Mouse (Mus musculus) midbrain, embryonic 11.5 days (tissue): Measurements from ENCODE around the gene Kcna10. TPM values are rescaled to one million over a fixed set of nuclear protein-coding genes. Genes with fewer than 3 reads are reported as not detected.

Experiments used
- ATAC-seq: fragments of 200-750 bp; cut with Nextera tagmentation; 2 replicates; pipeline ENCODE4 v1.8.0; 2017; ENCODE audit warnings: moderate TSS enrichment, moderate library complexity; ENCODE audit not compliant: low FRiP score
- DNase-seq: peaks from one replicate; pipeline ENCODE4 v3.0.0; 2015; ENCODE audit warnings: low spot score; ENCODE audit errors: missing footprints
- H3K27ac ChIP-seq: fragments of 300-500 bp; sonication (generic); 2 replicates; pipeline ENCODE4 v1.5.1; 2014; ENCODE audit warnings: low read depth, low read length
- H3K27me3 ChIP-seq: fragments of 300-500 bp; sonication (generic); 2 replicates; pipeline ENCODE4 v1.6.1; 2014; ENCODE audit warnings: mild to moderate bottlenecking, low read length, moderate library complexity, mixed read lengths; ENCODE audit not compliant: control insufficient read depth, insufficient read depth
- H3K36me3 ChIP-seq: fragments of 300-500 bp; sonication (generic); 2 replicates; pipeline ENCODE4 v1.6.1; 2014; ENCODE audit warnings: mild to moderate bottlenecking, low read length, moderate library complexity, mixed read lengths; ENCODE audit not compliant: control insufficient read depth, insufficient read depth
- H3K4me1 ChIP-seq: fragments of 300-500 bp; sonication (generic); 2 replicates; pipeline ENCODE4 v1.6.1; 2014; ENCODE audit warnings: low read length; ENCODE audit not compliant: control insufficient read depth, insufficient read depth
- H3K4me2 ChIP-seq: fragments of 300-500 bp; sonication (generic); 2 replicates; pipeline ENCODE4 v1.6.1; 2014; ENCODE audit warnings: mild to moderate bottlenecking, moderate library complexity
- H3K4me3 ChIP-seq: fragments of 300-500 bp; sonication (generic); 2 replicates; pipeline ENCODE4 v1.5.1; 2014; ENCODE audit warnings: low read depth, low read length
- H3K9ac ChIP-seq: fragments of 300-500 bp; sonication (generic); 2 replicates; pipeline ENCODE4 v1.6.1; 2014; ENCODE audit warnings: low read length
- H3K9me3 ChIP-seq: fragments of 300-500 bp; sonication (generic); 2 replicates; pipeline ENCODE4 v1.6.1; 2016; ENCODE audit warnings: low read length; ENCODE audit not compliant: control insufficient read depth
- WGBS: fragments of 180-500 bp; shearing (Covaris S2); extraction: QIAGEN DNeasy Blood & Tissue Kit; methylation state at CpG from one replicate; pipeline ENCODE4 v1.1.7; 2014; 5-methylcytosine and 5-hydroxymethylcytosine counted together
- polyA plus RNA-seq: library from polyadenylated mRNA; unstranded; fragments of >200 nt; fragmentation: Nextera tagmentation; extraction: Ambion mirVana; gene quantifications from 2 replicates; pipeline ENCODE4 v1.2.1, GENCODE M21; 2014

The Kcna10 gene
- not detected in 2 replicates for polyA plus RNA-seq

DNA sequence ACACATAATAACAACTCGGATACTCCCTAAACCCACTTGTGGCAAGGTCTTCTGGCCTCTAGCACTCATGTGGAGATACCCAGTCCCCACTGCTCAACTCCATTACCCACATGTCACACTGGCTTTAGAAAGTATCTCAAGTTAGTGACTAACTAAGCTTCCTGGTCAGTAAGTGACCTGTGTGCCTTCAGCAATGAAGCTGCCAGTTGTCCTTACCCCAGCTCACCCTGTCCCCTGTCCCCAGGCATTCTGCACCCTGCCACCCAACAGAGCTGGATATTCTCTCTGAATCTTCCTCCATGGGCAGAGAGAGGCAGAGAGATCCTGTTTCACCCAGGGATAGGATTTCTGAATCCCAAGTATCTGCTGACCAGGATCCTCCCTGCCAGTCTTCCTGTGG, at the start of gene Kcna10:
Kcna10 (plus strand) TSS at position 301 of the 400 bp plus-strand sequence.
- Histone ChIP-seq H3K4me3 (no peak within 1 kb of the TSS), H3K36me3 (no peaks in the 10 kb centered on the region), H3K9me3 (no peaks in the 10 kb centered on the region), H3K27me3 (no peaks in the 10 kb centered on the region), H3K4me1 (no peaks in the 10 kb centered on the region), H3K9ac (no peak within 1 kb of the TSS), H3K4me2 (no peak within 1 kb of the TSS), H3K27ac (no peak within 1 kb of the TSS)
- 88% methylated on average over 1 of the region's 1 CpGs for WGBS
- ATAC-seq: no peak
- no peak for DNase-seq

DNA sequence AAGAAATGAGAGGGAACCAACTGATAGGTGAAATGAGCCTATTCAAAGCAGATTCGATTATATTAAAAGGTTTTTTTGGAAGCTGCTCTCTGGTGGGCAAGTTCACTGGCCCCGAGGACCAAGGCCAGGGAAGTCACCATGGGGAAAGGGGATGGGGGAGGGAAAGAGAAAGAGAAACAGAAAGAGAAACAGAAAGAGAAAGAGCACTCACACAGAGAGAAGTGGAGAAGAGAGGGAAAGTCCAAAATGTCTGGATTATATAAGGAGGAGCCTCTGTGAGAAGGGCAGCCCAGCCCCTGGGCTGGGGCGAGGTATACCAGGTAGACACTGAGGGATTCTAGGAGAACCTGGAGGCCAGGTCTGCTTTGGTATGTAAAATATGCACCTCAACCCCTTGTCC, 48.4 kb upstream of the Kcna10 start:
- Histone ChIP-seq H3K4me1 (no peaks in the 10 kb centered on the region), H3K36me3 (no peaks in the 10 kb centered on the region), H3K27ac (no peak overlapping the region), H3K9ac (no peak overlapping the region), H3K4me2 (no peak overlapping the region), H3K9me3 (no peaks in the 10 kb centered on the region), H3K27me3 (no peaks in the 10 kb centered on the region), H3K4me3 (no peak overlapping the region)
- no peak for DNase-seq
- WGBS: 85% methylated on average over 3 of the region's 3 CpGs
- ATAC-seq: no peak

- Histone ChIP-seq H3K36me3 (no peaks in the 10 kb centered on the region), H3K27ac (no peak overlapping the region), H3K9me3 (no peaks in the 10 kb centered on the region), H3K4me3 (no peak overlapping the region), H3K4me2 (no peak overlapping the region), H3K9ac (no peak overlapping the region), H3K27me3 (no peaks in the 10 kb centered on the region), H3K4me1 (no peaks in the 10 kb centered on the region; the same call in none of the 2 replicates)
- WGBS: 79% methylated on average over 7 of the region's 7 CpGs
- DNase-seq: no peak
- no peak for ATAC-seq
These were observed 35.7 kb upstream of the Kcna10 start for GRCm38 (mm10) chr3:107147126-107147525.

- no peak for DNase-seq
- Histone ChIP-seq H3K36me3 (no peaks in the 10 kb centered on the region), H3K4me1 (no peaks in the 10 kb centered on the region; the same call in none of the 2 replicates), H3K27ac (no peak overlapping the region), H3K4me2 (no peak overlapping the region), H3K27me3 (no peaks in the 10 kb centered on the region), H3K9me3 (no peaks in the 10 kb centered on the region), H3K9ac (no peak overlapping the region), H3K4me3 (no peak overlapping the region)
- WGBS: 75% methylated on average over 3 of the region's 3 CpGs
- 0 out of 2 replicates have a peak, but pooled peaks have one; percentile 38 for ATAC-seq
These were observed 33.9 kb upstream of the Kcna10 start for GRCm38 (mm10) chr3:107149006-107149405.

GRCm38 (mm10) chr3:107150469-107150868, 32.4 kb upstream of the Kcna10 start:
- whole genome bisulfite sequencing: 60% methylated on average over 3 of the region's 3 CpGs
- Histone ChIP-seq H3K4me1 (no peaks in the 10 kb centered on the region; the same call in none of the 2 replicates), H3K27ac (no peak overlapping the region), H3K4me2 (no peak overlapping the region), H3K4me3 (no peak overlapping the region), H3K9ac (no peak overlapping the region), H3K36me3 (no peaks in the 10 kb centered on the region), H3K9me3 (no peaks in the 10 kb centered on the region), H3K27me3 (no peaks in the 10 kb centered on the region)
- no peak for DNase-seq
- ATAC-seq: peak; percentile 57; the same call in 1 of the 2 replicates

DNA sequence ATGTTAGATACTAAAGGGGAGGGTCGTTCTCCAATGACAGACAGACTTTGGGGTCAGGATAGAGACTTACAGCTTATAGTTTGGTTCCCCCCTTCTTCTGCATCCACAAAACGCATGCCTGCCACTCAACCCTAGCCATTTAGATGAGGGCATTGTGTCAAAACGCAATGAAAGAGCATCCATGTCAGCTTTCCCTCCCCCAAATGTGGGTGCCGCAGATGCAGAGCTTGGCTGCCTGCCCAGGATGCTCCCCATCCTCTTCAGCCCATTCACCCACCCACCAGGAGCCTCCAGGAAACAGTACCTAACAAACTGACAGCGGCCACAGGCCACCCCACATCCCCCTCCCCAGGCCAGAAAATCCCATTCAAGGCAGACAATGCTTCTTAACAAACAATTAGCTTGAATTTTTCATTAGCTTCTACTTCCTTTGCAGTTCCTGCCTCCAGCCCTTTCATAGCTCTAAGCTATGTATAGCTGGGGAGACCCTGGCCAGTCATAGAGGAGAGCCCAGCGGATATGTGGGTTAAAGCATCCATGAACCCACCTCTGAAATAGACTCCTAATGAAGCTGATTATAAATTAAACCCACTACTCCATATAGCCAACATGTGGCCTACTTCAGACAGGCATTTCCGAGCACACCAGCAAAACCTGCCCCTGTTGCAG, 31.9 kb upstream of the Kcna10 start:
- DNase-seq (no peak), ATAC-seq (peak; percentile 45; the same call in 1 of the 2 replicates)
- 42% methylated on average over 7 of the region's 7 CpGs for WGBS
- H3K4me1 ChIP-seq: no peaks in the 10 kb centered on the region; the same call in none of the 2 replicates
- no peak overlapping the region for H3K27ac ChIP-seq
- H3K4me3 ChIP-seq: no peak overlapping the region
- H3K36me3 ChIP-seq: no peaks in the 10 kb centered on the region
- H3K27me3 ChIP-seq: no peaks in the 10 kb centered on the region
- no peak overlapping the region for H3K9ac ChIP-seq
- H3K9me3 ChIP-seq: no peaks in the 10 kb centered on the region
- H3K4me2 ChIP-seq: no peak overlapping the region

DNA sequence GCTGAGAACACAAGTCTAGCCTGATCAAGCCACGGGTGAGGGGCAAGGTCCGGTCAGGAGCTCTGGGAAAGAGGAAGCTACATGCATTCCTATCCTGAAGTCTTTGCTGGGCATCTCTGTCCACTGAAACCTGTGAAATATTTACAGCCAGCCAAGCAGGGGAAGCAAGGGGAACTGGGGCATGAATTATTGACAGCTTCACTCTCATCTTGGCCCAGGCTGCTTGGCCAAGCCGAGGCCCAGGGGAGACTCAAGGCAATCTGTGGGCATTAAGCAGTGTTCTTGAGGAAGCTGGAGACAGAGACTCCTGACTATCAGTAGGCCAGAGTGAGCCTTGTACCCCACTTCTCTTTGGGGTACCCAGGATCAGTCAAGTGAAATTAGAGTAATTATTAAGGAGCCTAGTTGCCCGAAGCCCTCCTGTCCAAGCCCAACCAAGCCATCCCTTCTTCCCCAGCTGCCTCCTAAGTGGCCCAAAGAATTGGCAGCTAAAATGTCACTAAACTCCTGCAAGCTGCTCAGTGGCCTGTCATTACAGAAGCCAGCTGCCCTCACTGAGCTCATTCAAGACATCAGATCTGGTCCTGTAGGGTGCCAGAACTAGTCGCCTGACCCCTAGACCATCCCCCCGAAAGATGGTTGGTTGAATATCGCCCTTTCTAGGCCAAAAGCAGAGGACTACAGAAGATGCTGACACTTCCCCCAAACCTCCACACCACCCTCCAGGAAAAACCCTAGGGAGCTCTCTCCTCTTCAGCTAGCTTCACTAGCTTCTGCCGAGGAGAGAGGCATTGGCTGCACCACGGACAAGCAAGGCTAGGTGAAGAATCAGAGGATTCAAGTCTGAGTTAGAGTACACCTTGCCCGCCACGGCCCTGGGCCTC, 28.8 kb upstream of the Kcna10 start:
- no peak overlapping the region for H3K4me2 ChIP-seq
- H3K9ac ChIP-seq: no peak overlapping the region
- DNase-seq (no peak), ATAC-seq (no peak)
- H3K4me3 ChIP-seq: no peak overlapping the region
- H3K9me3 ChIP-seq: no peaks in the 10 kb centered on the region
- H3K4me1 ChIP-seq: no peaks in the 10 kb centered on the region; the same call in none of the 2 replicates
- WGBS: 87% methylated on average over 11 of the region's 11 CpGs
- H3K36me3 ChIP-seq: no peaks in the 10 kb centered on the region
- no peak overlapping the region for H3K27ac ChIP-seq
- no peaks in the 10 kb centered on the region for H3K27me3 ChIP-seq

- Histone ChIP-seq H3K4me3 (no peak overlapping the region), H3K9ac (no peak overlapping the region), H3K27ac (no peak overlapping the region), H3K9me3 (no peaks in the 10 kb centered on the region), H3K4me1 (no peaks in the 10 kb centered on the region; the same call in 1 of the 2 replicates), H3K4me2 (no peak overlapping the region), H3K36me3 (no peaks in the 10 kb centered on the region), H3K27me3 (no peaks in the 10 kb centered on the region)
- WGBS: 88% methylated on average over 7 of the region's 7 CpGs
- DNase-seq (no peak), ATAC-seq (no peak)
These were observed 24.0 kb upstream of the Kcna10 start for GRCm38 (mm10) chr3:107158856-107159255.

GRCm38 (mm10) chr3:107159418-107159817, 23.4 kb upstream of the Kcna10 start:
- no peak overlapping the region; the same call in 1 of the 2 replicates for H3K4me3 ChIP-seq
- WGBS: 53% methylated on average over 3 of the region's 3 CpGs
- H3K36me3 ChIP-seq: no peaks in the 10 kb centered on the region
- H3K4me2 ChIP-seq: peak overlapping the region; percentile 50
- DNase-seq: no peak
- H3K27me3 ChIP-seq: no peaks in the 10 kb centered on the region
- no peak overlapping the region; the same call in 1 of the 2 replicates for H3K9ac ChIP-seq
- no peaks in the 10 kb centered on the region for H3K9me3 ChIP-seq
- ATAC-seq: peak; percentile 41; the same call in 1 of the 2 replicates
- H3K4me1 ChIP-seq: no peaks in the 10 kb centered on the region; the same call in 1 of the 2 replicates
- H3K27ac ChIP-seq: no peak overlapping the region
